Mouse (Mus musculus): Measurements from ENCODE around the gene Zfp947.
"Not testable (repeated sequence)": the region's sequence is repeated elsewhere in the genome, so short reads cannot be mapped to it uniquely, and the experiment has no call there.

Zfp947 gene

DNA sequence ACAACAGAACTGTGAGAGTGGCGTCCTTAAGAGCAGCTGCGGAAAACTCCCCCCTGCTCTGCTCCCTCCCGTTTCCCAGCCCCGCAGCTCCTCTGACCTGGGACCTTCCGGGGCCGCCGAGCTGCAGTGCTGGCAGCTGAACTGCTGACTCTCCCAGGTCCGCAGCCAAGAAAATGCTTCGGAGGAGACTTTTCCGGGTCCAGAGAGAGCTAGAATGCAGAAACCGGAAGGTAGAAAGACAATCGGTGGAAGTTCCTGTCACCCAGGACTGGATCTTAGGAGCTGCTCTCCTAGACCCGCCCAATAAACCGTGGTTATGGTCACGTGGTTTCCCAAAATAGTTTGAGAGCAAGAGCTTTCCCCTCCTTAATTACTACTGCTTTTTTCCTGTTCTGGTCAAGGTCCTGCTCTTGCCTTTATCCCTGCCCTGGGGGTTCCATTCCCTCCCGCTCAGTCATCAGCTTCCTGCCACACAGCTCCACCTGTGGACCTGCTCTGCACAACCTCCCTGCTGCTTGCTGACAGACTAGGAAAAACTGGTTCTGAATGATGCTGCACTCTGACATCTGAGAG lies at the start of gene Zfp947:
Gene Zfp947 (minus strand): TSS at position 469 of the 573 bp plus-strand sequence.
- peak; percentile 14 to 15 for DNase-seq

DNA sequence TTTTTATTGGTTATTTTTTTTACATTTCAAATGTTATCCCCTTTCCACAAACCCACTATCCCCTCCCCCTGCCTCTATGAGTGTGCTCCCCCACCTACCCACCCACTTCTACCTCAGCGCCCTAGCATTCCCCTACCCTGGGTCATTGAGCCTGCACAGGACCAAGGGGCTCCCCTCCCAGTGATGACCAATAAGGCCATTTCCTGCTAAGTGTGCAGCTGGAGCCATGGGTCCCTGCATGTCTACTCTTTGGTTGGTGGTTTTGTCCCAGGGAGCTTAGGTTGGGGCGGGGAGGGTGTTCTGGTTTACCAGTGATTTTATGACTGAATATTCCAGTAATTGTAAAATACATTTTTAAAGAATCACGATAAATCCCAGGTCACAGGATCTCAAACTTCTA lies 686 bp downstream of the Zfp947 start:
- DNase-seq: not testable (repeated sequence)

DNA sequence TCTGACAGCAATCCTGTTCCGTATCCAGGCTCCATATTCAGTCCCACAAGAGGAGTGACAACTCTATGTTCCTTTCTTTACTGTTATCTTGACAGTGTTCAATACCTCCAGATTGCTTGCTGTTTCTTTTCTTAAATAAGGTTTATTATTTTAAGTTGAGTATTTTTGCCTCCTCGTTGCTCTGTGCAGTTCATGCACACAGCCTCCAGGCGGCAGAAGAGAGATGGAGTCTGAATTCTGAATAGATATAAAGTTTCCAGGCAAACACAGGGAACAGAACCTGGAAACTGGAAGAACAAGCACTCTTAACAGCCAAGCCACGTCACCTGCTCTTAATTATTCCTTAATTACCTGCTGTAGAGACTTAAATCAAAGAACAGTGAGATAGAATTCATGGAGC lies 12.0 kb downstream of the Zfp947 start:
- DNase-seq: not testable (repeated sequence)

DNA sequence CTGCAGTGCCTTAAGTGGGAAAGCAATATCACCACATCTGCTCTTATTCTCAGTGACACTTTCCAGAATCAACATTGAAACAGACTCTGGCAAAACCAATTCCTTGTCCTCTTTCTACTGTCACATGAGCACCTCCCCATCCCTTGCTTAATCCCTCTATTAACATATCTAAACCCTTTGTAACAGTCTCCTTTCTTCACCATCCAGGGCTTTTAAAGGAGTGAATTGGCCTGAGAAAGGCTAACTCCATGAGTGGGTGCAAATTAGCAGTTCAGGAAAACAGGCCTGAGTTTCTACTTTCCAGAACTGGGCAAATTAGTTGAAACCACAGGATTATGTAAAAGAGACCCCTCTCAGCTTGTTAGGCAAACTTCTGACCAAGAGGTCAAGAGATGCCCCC lies 47.2 kb downstream of the Zfp947 start:
- no peak for DNase-seq
